Mouse (Mus musculus) limb, embryonic 12.5 days (tissue): ENCODE results near the gene Asic2. TPM values are rescaled to one million over a fixed set of nuclear protein-coding genes. Genes with fewer than 3 reads are reported as not detected.

ENCODE experiments used
- ATAC-seq: fragments of 200-750 bp; cut with Nextera tagmentation; 2 replicates; pipeline ENCODE4 v1.8.0; 2017; ENCODE audit warnings: low read depth, moderate TSS enrichment; ENCODE audit not compliant: insufficient number of reproducible peaks, insufficient read depth, low FRiP score, low TSS enrichment
- H3K27ac ChIP-seq: fragments of 300-500 bp; sonication (generic); 2 replicates; pipeline ENCODE4 v1.5.1; 2016; ENCODE audit warnings: mild to moderate bottlenecking, moderate library complexity
- H3K27me3 ChIP-seq: fragments of 300-500 bp; sonication (generic); 2 replicates; pipeline ENCODE4 v1.6.1; 2016; ENCODE audit warnings: mild to moderate bottlenecking, moderate library complexity
- H3K36me3 ChIP-seq: fragments of 300-500 bp; sonication (generic); 2 replicates; pipeline ENCODE4 v1.6.1; 2016; ENCODE audit warnings: mild to moderate bottlenecking, moderate library complexity
- H3K4me1 ChIP-seq: fragments of 300-500 bp; sonication (generic); replicated peaks from 2 replicates; pipeline ENCODE4 v1.6.1; 2016
- H3K4me2 ChIP-seq: fragments of 300-500 bp; sonication (generic); 2 replicates; pipeline ENCODE4 v1.6.1; 2016; ENCODE audit warnings: mild to moderate bottlenecking, moderate library complexity
- H3K4me3 ChIP-seq: fragments of 300-500 bp; sonication (generic); replicated peaks from 2 replicates; pipeline ENCODE4 v1.5.1; 2016; ENCODE audit warnings: mild to moderate bottlenecking
- H3K9ac ChIP-seq: fragments of 300-500 bp; sonication (generic); replicated peaks from 2 replicates; pipeline ENCODE4 v1.6.1; 2016; ENCODE audit warnings: mild to moderate bottlenecking, moderate library complexity
- H3K9me3 ChIP-seq: fragments of 300-500 bp; sonication (generic); 2 replicates; pipeline ENCODE4 v1.6.1; 2016; ENCODE audit warnings: mild to moderate bottlenecking, moderate library complexity
- WGBS: fragments of 180-500 bp; shearing (Covaris S2); methylation state at CpG from one replicate; pipeline ENCODE4 v1.1.7; 2016; 5-methylcytosine and 5-hydroxymethylcytosine counted together
- polyA plus RNA-seq: library from polyadenylated mRNA; unstranded; fragments of >200 nt; fragmentation: Nextera tagmentation; extraction: Ambion mirVana; gene quantifications from 2 replicates; pipeline ENCODE4 v1.2.1, GENCODE M21; 2016

Gene Asic2
- polyA plus RNA-seq, 1 experiment from 2014 or later = 0.51 TPM

DNA sequence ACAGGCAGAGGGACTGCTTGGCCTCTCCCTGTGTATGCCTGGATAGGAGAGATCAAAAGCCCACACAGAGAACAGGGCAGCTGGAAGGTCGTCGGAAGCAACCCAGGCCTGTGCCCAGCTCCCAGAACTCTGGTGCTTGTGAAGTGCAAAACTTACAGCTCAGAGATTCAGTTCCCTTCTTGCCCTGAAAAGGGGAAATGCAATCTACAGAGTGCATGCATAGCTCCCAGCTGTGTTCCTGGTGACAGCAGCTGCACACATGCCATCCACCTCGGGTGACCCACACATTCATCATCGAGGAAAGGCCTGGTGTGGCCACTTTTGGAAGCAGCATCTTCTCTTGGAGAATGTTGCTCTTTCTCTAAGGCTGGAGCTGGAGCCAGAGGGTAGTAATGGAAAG lies 13.9 kb downstream of the Asic2 start:
- no peak overlapping the region for H3K9ac ChIP-seq
- H3K27ac ChIP-seq = no peak overlapping the region
- no peak overlapping the region for H3K4me2 ChIP-seq
- H3K36me3 ChIP-seq = no peaks in the 10 kb centered on the region
- ATAC-seq = no peak
- peaks cover 7% of the 10 kb centered on the region for H3K27me3 ChIP-seq
- H3K4me3 ChIP-seq = no peak overlapping the region
- H3K9me3 ChIP-seq = no peaks in the 10 kb centered on the region
- 42% methylated on average over 4 of the region's 4 CpGs for WGBS
- H3K4me1 ChIP-seq = no peaks in the 10 kb centered on the region

DNA sequence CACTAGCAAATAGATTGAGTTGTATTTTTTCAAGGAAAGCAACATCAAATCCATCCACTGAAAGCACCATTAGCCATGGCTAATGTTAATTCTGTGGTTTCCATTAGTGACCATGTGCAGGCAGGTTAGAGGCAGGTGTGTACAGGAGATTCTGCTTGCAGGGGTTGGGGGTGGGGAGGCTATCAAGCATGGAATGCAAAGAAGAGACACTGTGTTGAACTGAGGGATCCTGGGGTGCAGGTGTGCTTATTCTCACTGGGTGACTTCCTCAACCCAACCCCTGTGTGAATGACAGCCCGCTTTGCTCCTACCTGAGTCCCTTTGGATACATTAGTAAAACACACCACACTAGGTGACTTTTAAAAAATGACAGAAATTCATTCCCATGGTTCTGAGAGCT lies 20.2 kb downstream of the Asic2 start:
- H3K27ac ChIP-seq = no peak overlapping the region
- no peak for ATAC-seq
- H3K27me3 ChIP-seq = no peaks in the 10 kb centered on the region
- no peaks in the 10 kb centered on the region for H3K9me3 ChIP-seq
- H3K4me2 ChIP-seq = no peak overlapping the region
- no peaks in the 10 kb centered on the region for H3K4me1 ChIP-seq
- 82% methylated on average over 1 of the region's 1 CpGs for WGBS
- no peak overlapping the region for H3K9ac ChIP-seq
- H3K4me3 ChIP-seq = no peak overlapping the region
- H3K36me3 ChIP-seq = no peaks in the 10 kb centered on the region

DNA sequence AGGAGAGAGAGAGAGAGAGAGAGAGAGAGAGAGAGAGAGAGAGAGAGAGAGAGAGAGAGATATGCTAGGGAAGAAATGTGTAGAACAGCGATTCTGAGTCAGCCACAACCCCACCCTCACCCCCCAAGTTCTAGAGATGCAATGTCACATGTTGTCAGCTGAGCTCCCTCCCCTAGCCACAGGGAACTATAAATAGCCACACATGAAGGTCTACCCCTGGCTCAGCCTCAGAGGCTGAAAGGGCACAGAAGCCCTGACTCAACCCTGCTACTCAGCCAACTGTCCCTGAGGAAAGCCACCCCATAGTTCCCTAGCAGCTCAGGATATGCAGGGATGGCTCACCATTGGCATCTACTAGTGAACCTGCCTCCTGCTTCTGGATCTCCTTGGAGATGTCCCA lies 26.1 kb downstream of the Asic2 start:
- WGBS = 86% methylated on average over 1 of the region's 1 CpGs
- no peak overlapping the region for H3K4me3 ChIP-seq
- no peak for ATAC-seq
- H3K27me3 ChIP-seq = no peaks in the 10 kb centered on the region
- H3K36me3 ChIP-seq = no peaks in the 10 kb centered on the region
- H3K4me2 ChIP-seq = no peak overlapping the region
- no peak overlapping the region for H3K27ac ChIP-seq
- no peak overlapping the region for H3K9ac ChIP-seq
- no peaks in the 10 kb centered on the region for H3K4me1 ChIP-seq
- no peaks in the 10 kb centered on the region for H3K9me3 ChIP-seq

DNA sequence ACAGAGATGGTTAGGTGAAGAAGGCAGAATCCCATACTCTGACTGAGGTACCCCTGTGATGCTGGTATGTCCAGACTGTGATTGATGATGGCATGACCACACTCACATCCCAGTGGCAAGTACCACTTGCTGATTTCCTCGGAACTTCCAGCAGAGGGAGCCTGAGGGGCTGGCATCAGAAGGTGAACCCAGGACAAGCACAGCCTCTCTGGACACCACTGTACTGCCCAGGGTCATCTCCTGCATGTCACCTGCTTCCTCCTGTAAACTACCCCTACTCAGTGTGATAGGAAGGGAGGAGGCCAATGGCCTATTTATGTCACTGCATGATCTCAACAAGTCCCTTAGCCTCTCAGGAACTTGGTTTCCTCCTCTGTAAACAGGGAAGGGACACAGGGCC lies 27.3 kb downstream of the Asic2 start:
- H3K27ac ChIP-seq = no peak overlapping the region
- H3K9ac ChIP-seq = no peak overlapping the region
- H3K27me3 ChIP-seq = no peaks in the 10 kb centered on the region
- no peaks in the 10 kb centered on the region for H3K36me3 ChIP-seq
- ATAC-seq = no peak
- 29% methylated on average over 1 of the region's 1 CpGs for WGBS
- H3K9me3 ChIP-seq = no peaks in the 10 kb centered on the region
- H3K4me3 ChIP-seq = no peak overlapping the region
- no peak overlapping the region for H3K4me2 ChIP-seq
- H3K4me1 ChIP-seq = no peaks in the 10 kb centered on the region

DNA sequence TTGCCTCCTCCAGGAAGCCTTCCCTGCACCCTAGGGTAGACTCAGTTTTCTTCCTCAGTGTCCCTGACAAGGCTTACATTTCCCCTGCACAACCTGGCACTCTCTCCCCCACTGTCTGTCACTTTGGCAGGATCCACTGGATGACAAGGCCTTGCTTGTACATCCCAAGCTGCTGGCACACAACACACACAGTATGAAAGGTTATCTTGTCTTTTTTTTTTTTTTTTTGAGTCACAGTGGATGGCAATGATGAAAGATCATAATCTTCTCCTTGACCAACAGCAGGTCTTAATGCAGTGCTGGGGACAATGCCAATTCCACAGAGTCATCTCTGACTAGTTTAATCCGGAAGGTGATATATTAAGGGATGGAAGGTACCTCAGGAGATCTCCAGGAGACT lies 30.7 kb downstream of the Asic2 start:
- Histone ChIP-seq H3K4me1 (no peaks in the 10 kb centered on the region), H3K4me2 (no peak overlapping the region), H3K4me3 (no peak overlapping the region), H3K27ac (no peak overlapping the region), H3K9me3 (no peaks in the 10 kb centered on the region), H3K27me3 (no peaks in the 10 kb centered on the region), H3K36me3 (no peaks in the 10 kb centered on the region), H3K9ac (no peak overlapping the region)
- 74% methylated on average over 1 of the region's 1 CpGs for WGBS
- ATAC-seq = no peak

DNA sequence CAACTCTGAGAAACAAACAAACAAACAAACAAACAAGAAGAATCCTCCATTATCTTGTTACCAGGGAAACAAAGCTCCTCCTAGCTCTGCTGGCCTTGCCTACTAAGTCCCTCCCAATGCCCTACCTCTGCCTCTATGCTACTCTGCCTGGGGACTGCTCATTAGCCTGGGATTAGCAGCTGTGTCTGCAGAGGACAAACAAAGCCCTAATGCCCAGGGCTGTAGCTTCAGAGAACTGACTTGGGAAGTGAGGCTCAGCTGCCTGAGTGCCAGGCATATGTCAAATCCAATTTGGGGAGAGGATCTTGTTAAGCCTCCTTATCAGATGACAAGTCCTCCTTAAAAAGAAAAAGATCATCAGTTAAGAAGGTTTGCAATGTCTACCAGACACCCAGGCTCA lies 41.9 kb downstream of the Asic2 start:
- H3K4me1 ChIP-seq = no peaks in the 10 kb centered on the region
- no peaks in the 10 kb centered on the region for H3K36me3 ChIP-seq
- ATAC-seq = no peak
- H3K27ac ChIP-seq = no peak overlapping the region
- H3K27me3 ChIP-seq = no peaks in the 10 kb centered on the region
- H3K9ac ChIP-seq = no peak overlapping the region
- no peak overlapping the region for H3K4me2 ChIP-seq
- no peaks in the 10 kb centered on the region for H3K9me3 ChIP-seq
- H3K4me3 ChIP-seq = no peak overlapping the region

DNA sequence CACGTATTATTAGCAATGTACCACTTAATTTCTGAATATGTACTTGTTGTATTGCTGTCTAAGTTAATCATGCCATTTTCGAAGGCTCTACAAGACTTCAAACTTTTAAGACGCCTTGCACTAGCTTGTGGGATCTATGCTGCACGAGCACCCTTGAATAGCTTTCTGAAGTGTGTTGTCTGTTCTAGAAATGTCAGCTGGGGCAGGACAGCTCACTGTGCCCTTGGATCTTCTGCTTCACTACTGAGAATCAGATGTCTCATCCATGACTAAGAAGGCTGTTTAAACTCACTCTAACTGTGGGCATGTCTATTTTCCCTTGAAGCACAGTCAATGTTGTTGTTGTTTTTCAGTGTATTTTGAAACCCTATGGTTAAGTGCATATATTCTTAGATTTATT lies 44.6 kb downstream of the Asic2 start:
- Histone ChIP-seq H3K4me3 (no peak overlapping the region), H3K4me1 (no peaks in the 10 kb centered on the region), H3K27ac (no peak overlapping the region), H3K4me2 (no peak overlapping the region), H3K36me3 (no peaks in the 10 kb centered on the region), H3K9ac (no peak overlapping the region), H3K9me3 (no peaks in the 10 kb centered on the region), H3K27me3 (no peaks in the 10 kb centered on the region)
- 83% methylated on average over 4 of the region's 4 CpGs for WGBS
- no peak for ATAC-seq

DNA sequence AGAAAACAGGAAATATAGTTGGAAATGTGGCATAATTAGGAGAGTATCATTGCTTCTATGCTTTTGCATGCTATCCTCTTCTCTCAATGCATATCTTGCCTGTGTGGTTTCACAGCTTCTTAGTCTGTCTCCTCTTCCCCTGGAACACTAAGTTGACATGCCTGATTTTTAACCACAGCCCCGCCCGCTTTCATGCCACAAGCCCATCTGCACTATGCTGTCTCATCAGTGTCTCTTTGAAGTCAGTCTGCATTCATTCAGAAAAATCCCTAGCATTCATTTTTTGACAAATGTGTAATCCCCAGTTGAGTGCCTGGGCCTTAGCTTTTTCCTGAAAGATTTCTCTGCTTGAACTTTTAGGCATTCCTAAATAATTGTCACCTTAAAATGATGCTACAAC lies 45.2 kb downstream of the Asic2 start:
- Histone ChIP-seq H3K4me3 (no peak overlapping the region), H3K27ac (no peak overlapping the region)
- WGBS = 82% methylated on average over 2 of the region's 2 CpGs

DNA sequence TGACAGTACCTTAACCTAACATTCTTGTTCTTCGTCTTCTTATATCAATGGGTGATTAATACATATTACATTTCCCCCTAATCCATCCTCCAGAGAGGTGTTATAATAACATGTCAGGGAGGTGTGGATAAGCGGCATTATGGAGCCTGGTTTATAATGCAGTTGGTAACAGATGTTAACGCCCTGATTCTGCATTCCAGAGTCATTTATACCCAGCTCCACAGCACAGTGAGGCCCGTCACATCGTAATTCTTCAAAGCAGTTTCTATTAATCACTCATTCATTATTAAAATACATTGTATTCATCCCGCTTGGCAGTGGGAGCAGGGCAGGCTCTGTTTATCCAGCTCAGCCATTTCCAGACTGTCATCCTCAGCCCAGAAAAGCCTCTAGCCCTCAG lies 52.8 kb downstream of the Asic2 start:
- H3K4me3 ChIP-seq = no peak overlapping the region
- 33% methylated on average over 6 of the region's 6 CpGs for WGBS
- peaks cover 7% of the 10 kb centered on the region; the same call in 1 of the 2 replicates for H3K4me1 ChIP-seq
- no peaks in the 10 kb centered on the region for H3K9me3 ChIP-seq
- H3K4me2 ChIP-seq = no peak overlapping the region
- H3K27me3 ChIP-seq = no peaks in the 10 kb centered on the region
- H3K9ac ChIP-seq = no peak overlapping the region
- H3K27ac ChIP-seq = no peak overlapping the region
- H3K36me3 ChIP-seq = no peaks in the 10 kb centered on the region
- ATAC-seq = no peak

More for the DNA sequence above, 45.2 kb downstream of the Asic2 start:
- no peaks in the 10 kb centered on the region for H3K36me3 ChIP-seq
- no peaks in the 10 kb centered on the region for H3K9me3 ChIP-seq
- no peak overlapping the region for H3K9ac ChIP-seq
- H3K27me3 ChIP-seq = no peaks in the 10 kb centered on the region
- no peaks in the 10 kb centered on the region for H3K4me1 ChIP-seq
- ATAC-seq = no peak
- H3K4me2 ChIP-seq = no peak overlapping the region

DNA sequence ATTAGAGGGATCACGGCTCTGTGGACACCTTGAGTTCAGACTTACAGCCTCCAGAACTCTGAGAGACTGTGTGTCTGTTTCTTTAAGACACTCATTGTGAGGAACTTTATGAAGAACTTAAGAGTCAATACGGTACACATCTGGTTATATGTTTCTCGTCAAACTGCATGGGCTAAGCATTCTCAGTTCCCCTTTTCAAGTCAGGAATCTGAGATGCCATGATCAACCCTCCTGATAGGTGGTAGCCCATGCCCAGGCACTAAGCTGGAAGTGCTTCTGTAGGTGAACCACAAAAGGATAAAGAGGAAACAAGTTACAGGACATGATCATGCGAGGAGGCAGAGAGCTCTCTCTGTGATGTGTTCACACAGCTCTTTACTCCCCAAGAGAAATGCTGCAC lies 55.2 kb downstream of the Asic2 start:
- no peaks in the 10 kb centered on the region for H3K27me3 ChIP-seq
- 67% methylated on average over 4 of the region's 4 CpGs for WGBS
- H3K36me3 ChIP-seq = no peaks in the 10 kb centered on the region
- H3K4me1 ChIP-seq = peaks cover 7% of the 10 kb centered on the region; the same call in 1 of the 2 replicates
- H3K27ac ChIP-seq = no peak overlapping the region
- H3K9ac ChIP-seq = no peak overlapping the region
- H3K4me2 ChIP-seq = no peak overlapping the region
- no peak for ATAC-seq
- no peaks in the 10 kb centered on the region for H3K9me3 ChIP-seq
- no peak overlapping the region for H3K4me3 ChIP-seq

DNA sequence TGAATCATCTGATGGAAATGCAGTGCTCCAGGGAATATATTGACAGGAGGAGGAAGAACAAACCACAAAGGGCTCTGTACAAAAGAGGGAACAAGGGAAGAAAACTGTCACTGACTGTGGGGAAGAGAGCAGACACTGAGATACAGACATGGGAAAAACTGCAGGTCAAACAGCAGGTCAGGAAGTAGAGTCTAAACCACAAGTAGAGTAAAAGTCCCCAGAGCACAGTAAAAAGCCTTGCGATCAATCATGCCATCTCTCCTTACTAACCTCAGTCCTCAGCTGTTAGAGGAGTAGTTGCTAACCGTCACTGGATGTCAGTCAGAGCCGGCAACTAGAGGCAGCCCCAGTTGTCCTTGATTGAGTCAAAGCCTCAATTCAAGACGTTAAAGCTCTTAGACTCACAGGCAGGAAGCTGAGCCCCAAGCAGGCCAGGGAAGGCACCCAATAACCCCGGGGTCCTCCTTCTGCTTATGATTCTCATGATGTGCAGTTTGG lies 58.8 kb downstream of the Asic2 start:
- Histone ChIP-seq H3K9me3 (no peaks in the 10 kb centered on the region), H3K4me1 (peaks cover 7% of the 10 kb centered on the region; the same call in 1 of the 2 replicates), H3K36me3 (no peaks in the 10 kb centered on the region), H3K27me3 (no peaks in the 10 kb centered on the region), H3K9ac (no peak overlapping the region), H3K4me2 (no peak overlapping the region), H3K27ac (no peak overlapping the region), H3K4me3 (no peak overlapping the region)
- 64% methylated on average over 5 of the region's 5 CpGs for WGBS
- no peak for ATAC-seq

DNA sequence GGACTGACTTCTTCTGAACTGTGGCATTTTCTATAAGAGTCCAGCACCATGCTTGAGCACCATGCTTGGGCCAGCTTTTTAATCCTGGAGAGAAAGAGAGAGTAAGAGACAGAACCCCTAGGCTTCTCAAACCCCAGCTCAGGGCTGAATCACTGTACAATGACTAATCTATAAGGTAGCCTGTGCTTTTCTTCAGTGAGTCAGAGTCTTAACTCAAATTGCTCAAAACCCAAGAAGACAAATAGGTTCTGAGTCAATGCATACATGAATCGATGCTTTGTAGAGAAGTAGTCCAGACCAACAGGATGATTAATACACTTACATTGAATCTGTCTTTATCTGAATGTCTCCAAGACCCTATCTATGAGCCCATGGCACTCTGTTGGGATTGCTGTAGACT lies 59.5 kb downstream of the Asic2 start:
- H3K4me1 ChIP-seq = peaks cover 7% of the 10 kb centered on the region; the same call in 1 of the 2 replicates
- H3K4me3 ChIP-seq = no peak overlapping the region
- no peaks in the 10 kb centered on the region for H3K36me3 ChIP-seq
- no peak overlapping the region for H3K9ac ChIP-seq
- ATAC-seq = no peak
- no peaks in the 10 kb centered on the region for H3K9me3 ChIP-seq
- H3K4me2 ChIP-seq = no peak overlapping the region
- H3K27me3 ChIP-seq = no peaks in the 10 kb centered on the region
- no peak overlapping the region for H3K27ac ChIP-seq
- 95% methylated on average over 1 of the region's 1 CpGs for WGBS
